8 mouse cellular contexts compared by ENCODE assay signal in genomic region chr1:92774743-92775692, GRCm38 (mm10). TPM values are rescaled to one million over a fixed set of nuclear protein-coding genes. Genes with fewer than 3 reads are reported as not detected.
DNase-seq lines count a peak whose midpoint lies in the region; ATAC-seq and TF ChIP-seq lines count a peak whose summit lies in the region.

No protein-coding gene starts in this region.

- no peak for ATAC-seq in midbrain, embryonic 16.5 days

- no peak for TF ChIP-seq CTCF in heart, adult 2 months (IDR thresholded peaks at IDR 0.05)
- no peak for TF ChIP-seq CTCF in bone marrow, adult 2 months (IDR thresholded peaks at IDR 0.05; ENCODE audit: control insufficient read depth, insufficient read depth, low read length)
- TF ChIP-seq CTCF in left cerebral cortex, adult 2 months (IDR thresholded peaks at IDR 0.05): no peak

- WGBS in heart, adult 2 months: 16% methylated on average over 16 of the region's 16 CpGs
- 10% methylated on average over 16 of the region's 16 CpGs for WGBS in bone marrow, adult 2 months
- WGBS in midbrain, embryonic 16.5 days: 36% methylated on average over 16 of the region's 16 CpGs

- peak; percentile 33 to 53 for DNase-seq in heart, adult 2 months
- no peak for DNase-seq in heart, postnatal 36 days
- DNase-seq in induced T-regulatory cell, adult 2 months (ENCODE audit: low read depth): peak; percentile 70
- no peak for DNase-seq in left cerebral cortex, adult 2 months (ENCODE audit: extremely low spot score in 1 of 2, low spot score in 2 of 2)
- DNase-seq in left cerebral cortex, adult 18-20 months (ENCODE audit: low spot score in 2 of 2): no peak
- no peak for DNase-seq in urinary bladder, postnatal 4 days (ENCODE audit: low spot score in 2 of 2)

- H3K4me1 ChIP-seq in heart, adult 2 months (ENCODE audit: control insufficient read depth, insufficient read depth, low read length): no peaks in the 10 kb centered on the region; the same call in 1 of the 2 replicates
- peaks cover 5% of the 10 kb centered on the region; the same call in 1 of the 2 replicates for H3K4me1 ChIP-seq in bone marrow, adult 2 months (ENCODE audit: control insufficient read depth, insufficient read depth, low read length)
- peaks cover 14% of the 10 kb centered on the region for H3K4me1 ChIP-seq in midbrain, embryonic 16.5 days (ENCODE audit: control insufficient read depth, insufficient read depth, low read length)

- intact Hi-C loops in heart, adult 2 months (cut with DNase I): loop anchor here (2.0 kb wide), 1 partner anchor 50 kb away; no protein-coding TSS in a partner anchor
- intact Hi-C loops in heart, postnatal 36 days (cut with DNase I): loop anchor here (1.0 to 2.0 kb wide), 2 partner anchors 58 to 76 kb away; no protein-coding TSS in a partner anchor
- intact Hi-C loops in left cerebral cortex, adult 2 months (cut with DNase I): no loop called here

- peak overlapping the region; percentile 24 for H3K4me2 ChIP-seq in midbrain, embryonic 16.5 days (ENCODE audit: low read length)

- H3K4me3 ChIP-seq in heart, adult 2 months: peak overlapping the region; percentile 31
- H3K4me3 ChIP-seq in bone marrow, adult 2 months (replicated peaks; ENCODE audit: control insufficient read depth, low read depth, low read length): peak overlapping the region; percentile 68
- H3K4me3 ChIP-seq in midbrain, embryonic 16.5 days (ENCODE audit: low read depth, low read length): no peak overlapping the region
- H3K4me3 ChIP-seq in left cerebral cortex, adult 2 months: no peak overlapping the region

- H3K9me3 ChIP-seq in midbrain, embryonic 16.5 days (replicated peaks; ENCODE audit: control insufficient read depth, low read length, poor library complexity, severe bottlenecking): no peaks in the 10 kb centered on the region

- H3K9ac ChIP-seq in heart, adult 2 months (ENCODE audit: low read depth, low read length): peak overlapping the region; percentile 38
- H3K9ac ChIP-seq in midbrain, embryonic 16.5 days (ENCODE audit: low read depth, low read length): no peak overlapping the region

- peak; percentile 94 for TF ChIP-seq EP300 in heart, adult 2 months (IDR thresholded peaks at IDR 0.05; ENCODE audit: insufficient read depth, low read depth, low read length)

- H3K79me2 ChIP-seq in heart, adult 2 months (replicated peaks; ENCODE audit: control insufficient read depth, insufficient read depth, low read length): no peaks in the 10 kb centered on the region

- TF ChIP-seq POLR2A in heart, adult 2 months (IDR thresholded peaks at IDR 0.05; ENCODE audit: insufficient read depth, low read depth, low read length): no peak
- peak; percentile 55; the same call in 1 of the 2 replicates for TF ChIP-seq POLR2A in bone marrow, adult 2 months (IDR thresholded peaks at IDR 0.05; ENCODE audit: borderline replicate concordance, control insufficient read depth, low read depth, low read length)

- no peaks in the 10 kb centered on the region for H3K27me3 ChIP-seq in heart, adult 2 months (ENCODE audit: control insufficient read depth, insufficient read depth, low read length)
- no peaks in the 10 kb centered on the region for H3K27me3 ChIP-seq in midbrain, embryonic 16.5 days (ENCODE audit: control insufficient read depth, insufficient read depth, low read depth, low read length)

- peak overlapping the region; percentile 83 for H3K27ac ChIP-seq in heart, adult 2 months
- peak overlapping the region; percentile 75 for H3K27ac ChIP-seq in bone marrow, adult 2 months (ENCODE audit: control insufficient read depth, insufficient read depth, low read depth, low read length, poor library complexity)
- H3K27ac ChIP-seq in midbrain, embryonic 16.5 days (ENCODE audit: low read length): no peak overlapping the region
- H3K27ac ChIP-seq in left cerebral cortex, adult 2 months: no peak overlapping the region

- H3K36me3 ChIP-seq in heart, adult 2 months (ENCODE audit: control insufficient read depth, insufficient read depth, low read length): no peaks in the 10 kb centered on the region
- H3K36me3 ChIP-seq in midbrain, embryonic 16.5 days (ENCODE audit: control insufficient read depth, insufficient read depth, low read length): no peaks in the 10 kb centered on the region

RNA-seq across cellular contexts. Expression of gene Gpc1, which starts 56.4 kb away (rescaled TPM):
- 100 to 1,000 TPM; 428 to 505 TPM for total RNA-seq in heart, adult 2 months (2021)
- 249 and 279 TPM in 2 replicates for polyA plus RNA-seq in heart, adult 2 months (2012; rRNA removed)
- 100 to 1,000 TPM; 425 to 453 TPM for total RNA-seq in heart, postnatal 36 days (2021)
- polyA plus RNA-seq in bone marrow, adult 2 months (2011; ENCODE audit: insufficient read depth, insufficient read length, low replicate concordance, missing spikeins): 9.3 and 21.8 TPM in 2 replicates
- polyA plus RNA-seq in midbrain, embryonic 16.5 days (2015; fragmentation: Nextera tagmentation; extraction: Ambion mirVana): 49.3 and 54.6 TPM in 2 replicates
- 10 to 100 TPM; 88.7 to 94.1 TPM for total RNA-seq in left cerebral cortex, adult 2 months (2021)
- total RNA-seq in left cerebral cortex, adult 18-20 months (2021): 10 to 100 TPM; 81.6 to 86.5 TPM

Comparison
In these comparisons a context has a peak if more than half of its experiments do, and no peak if none do; other contexts are left out.
1. DNase-seq: peak in heart, adult 2 months (2 of 2) and induced T-regulatory cell, adult 2 months (single experiment); none in heart, postnatal 36 days (0 of 2), left cerebral cortex, adult 2 months (0 of 2), left cerebral cortex, adult 18-20 months (0 of 2) and urinary bladder, postnatal 4 days (0 of 2).
2. H3K27ac ChIP-seq: peak in heart, adult 2 months (single experiment) and bone marrow, adult 2 months (single experiment); none in midbrain, embryonic 16.5 days (single experiment) and left cerebral cortex, adult 2 months (single experiment).
3. H3K4me3 ChIP-seq: peak in heart, adult 2 months (single experiment) and bone marrow, adult 2 months (single experiment); none in midbrain, embryonic 16.5 days (single experiment) and left cerebral cortex, adult 2 months (single experiment).
4. RNA of gene Gpc1, which starts 56.4 kb away (total RNA-seq): 428 to 505 TPM in heart, adult 2 months and 425 to 453 TPM in heart, postnatal 36 days; 88.7 to 94.1 TPM in left cerebral cortex, adult 2 months and 81.6 to 86.5 TPM in left cerebral cortex, adult 18-20 months; every median in the first group is over 4 times any median in the second.